Mouse (Mus musculus) hindbrain, embryonic 14.5 days (tissue): ENCODE results near the gene Prss29. TPM values are rescaled to one million over a fixed set of nuclear protein-coding genes. Genes with fewer than 3 reads are reported as not detected.

ENCODE experiments used
- ATAC-seq: fragments of 200-750 bp; cut with Nextera tagmentation; 2 replicates; pipeline ENCODE4 v1.8.0; 2017; ENCODE audit warnings: moderate number of reproducible peaks, mild to moderate bottlenecking, moderate TSS enrichment, moderate library complexity; ENCODE audit not compliant: low FRiP score
- DNase-seq: peaks from one replicate; pipeline ENCODE4 v3.0.0-alpha.2; 2015; ENCODE audit warnings: low spot score
- H3K27ac ChIP-seq: fragments of 300-500 bp; sonication (generic); 2 replicates; pipeline ENCODE4 v1.5.1; 2014; ENCODE audit warnings: mild to moderate bottlenecking, moderate library complexity
- H3K27me3 ChIP-seq: fragments of 300-500 bp; sonication (generic); 2 replicates; pipeline ENCODE4 v1.6.1; 2014; ENCODE audit warnings: mild to moderate bottlenecking, low read length, mixed read lengths; ENCODE audit not compliant: control insufficient read depth, insufficient read depth
- H3K36me3 ChIP-seq: fragments of 300-500 bp; sonication (generic); replicated peaks from 2 replicates; pipeline ENCODE4 v1.6.1; 2014; ENCODE audit not compliant: control insufficient read depth, insufficient read depth
- H3K4me1 ChIP-seq: fragments of 300-500 bp; sonication (generic); replicated peaks from 2 replicates; pipeline ENCODE4 v1.6.1; 2014; ENCODE audit warnings: antibody characterized with exemption, low read length, mixed read lengths; ENCODE audit not compliant: control insufficient read depth, insufficient read depth
- H3K4me2 ChIP-seq: fragments of 300-500 bp; sonication (generic); replicated peaks from 2 replicates; pipeline ENCODE4 v1.6.1; 2014; ENCODE audit warnings: mild to moderate bottlenecking, moderate library complexity
- H3K4me3 ChIP-seq: fragments of 300-500 bp; sonication (generic); replicated peaks from 2 replicates; pipeline ENCODE4 v1.5.1; 2014; ENCODE audit warnings: mild to moderate bottlenecking, low read length
- H3K9ac ChIP-seq: fragments of 300-500 bp; sonication (generic); 2 replicates; pipeline ENCODE4 v1.6.1; 2014
- H3K9me3 ChIP-seq: fragments of 300-500 bp; sonication (generic); 2 replicates; pipeline ENCODE4 v1.6.1; 2016; ENCODE audit warnings: low read length; ENCODE audit not compliant: control insufficient read depth
- WGBS: fragments of 180-500 bp; shearing (Covaris S2); extraction: QIAGEN DNeasy Blood & Tissue Kit; methylation state at CpG from one replicate; pipeline ENCODE4 v1.1.7; 2014; 5-methylcytosine and 5-hydroxymethylcytosine counted together
- polyA plus RNA-seq: library from polyadenylated mRNA; unstranded; fragments of >200 nt; fragmentation: Nextera tagmentation; extraction: Ambion mirVana; gene quantifications from 2 replicates; pipeline ENCODE4 v1.2.1, GENCODE M21; 2014

Gene Prss29
- polyA plus RNA-seq, 1 experiment from 2014 or later = not detected

DNA sequence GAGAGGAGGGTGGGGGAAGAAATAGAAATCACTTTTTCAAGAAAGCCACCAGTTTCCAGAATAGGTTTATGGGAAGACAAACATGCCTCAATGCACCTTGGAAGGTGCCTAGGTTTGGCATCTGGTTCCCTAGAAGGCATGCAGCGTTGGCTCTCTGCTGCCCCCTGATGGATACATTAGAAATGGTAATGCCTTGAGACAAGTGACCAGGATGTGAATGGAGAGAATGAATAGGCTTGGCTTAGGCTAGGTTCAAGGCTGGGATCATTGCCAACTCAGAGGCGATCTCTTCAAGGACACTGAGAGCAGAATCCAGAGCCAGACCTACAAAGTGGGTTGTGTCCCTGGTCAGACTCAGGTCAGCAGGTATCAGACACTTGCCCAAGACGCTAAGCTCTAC is 33.4 kb upstream of the Prss29 start:
- Histone ChIP-seq H3K27ac (no peak overlapping the region), H3K9ac (no peak overlapping the region), H3K4me3 (no peak overlapping the region), H3K4me2 (no peak overlapping the region), H3K36me3 (no peaks in the 10 kb centered on the region), H3K9me3 (no peaks in the 10 kb centered on the region), H3K27me3 (no peaks in the 10 kb centered on the region), H3K4me1 (no peaks in the 10 kb centered on the region)
- ATAC-seq = no peak
- DNase-seq = peak; percentile 73
- 17% methylated on average over 3 of the region's 3 CpGs for WGBS

DNA sequence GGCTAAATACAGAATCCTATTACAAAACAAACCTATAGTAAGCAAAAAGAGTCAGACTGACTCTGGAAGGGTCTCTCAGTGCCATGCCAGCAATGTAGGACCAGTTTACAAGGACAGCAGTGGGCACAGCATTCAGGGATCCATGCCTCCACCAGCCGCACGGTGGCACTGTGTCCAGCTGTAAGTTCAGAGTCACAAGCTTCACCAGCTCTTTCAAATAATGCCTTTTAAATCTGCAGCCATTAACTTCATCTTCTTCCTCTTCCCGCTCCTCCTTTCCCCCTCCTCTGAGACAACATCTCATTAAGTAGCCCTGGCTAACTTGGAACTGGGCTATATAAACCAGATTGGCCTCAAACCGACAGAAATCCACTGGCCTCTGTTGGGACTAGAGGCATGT is 29.6 kb upstream of the Prss29 start:
- H3K9me3 ChIP-seq = no peaks in the 10 kb centered on the region
- H3K27me3 ChIP-seq = no peaks in the 10 kb centered on the region
- no peaks in the 10 kb centered on the region for H3K4me1 ChIP-seq
- H3K27ac ChIP-seq = no peak overlapping the region
- no peak overlapping the region for H3K4me2 ChIP-seq
- WGBS = 23% methylated on average over 4 of the region's 4 CpGs
- no peak for ATAC-seq
- H3K4me3 ChIP-seq = no peak overlapping the region
- no peaks in the 10 kb centered on the region for H3K36me3 ChIP-seq
- H3K9ac ChIP-seq = no peak overlapping the region
- peak; percentile 60 for DNase-seq

DNA sequence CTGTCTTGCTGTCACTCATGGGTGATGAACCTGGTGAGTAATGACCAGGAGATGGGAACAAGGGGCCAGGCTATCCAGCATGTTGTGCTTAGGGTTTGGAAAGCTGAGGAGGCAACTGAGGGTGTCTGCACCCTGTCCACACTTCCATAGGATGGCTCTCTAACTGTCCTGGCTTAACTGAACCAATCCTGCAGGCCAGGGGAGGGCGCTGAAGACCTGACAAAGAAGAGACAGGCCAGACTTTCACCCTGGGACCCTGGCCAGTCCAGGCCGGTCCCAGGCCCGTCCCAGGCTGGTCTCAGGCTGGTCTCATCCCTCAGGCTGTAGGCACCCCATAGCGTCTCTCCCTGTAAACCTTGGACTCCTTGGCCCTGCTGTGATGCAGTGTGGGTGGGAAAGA is 28.0 kb upstream of the Prss29 start:
- Histone ChIP-seq H3K27ac (no peak overlapping the region), H3K4me3 (no peak overlapping the region), H3K4me2 (no peak overlapping the region), H3K4me1 (no peaks in the 10 kb centered on the region), H3K9me3 (no peaks in the 10 kb centered on the region), H3K27me3 (no peaks in the 10 kb centered on the region), H3K9ac (no peak overlapping the region), H3K36me3 (no peaks in the 10 kb centered on the region)
- 33% methylated on average over 4 of the region's 4 CpGs for WGBS
- no peak for ATAC-seq
- DNase-seq = no peak

DNA sequence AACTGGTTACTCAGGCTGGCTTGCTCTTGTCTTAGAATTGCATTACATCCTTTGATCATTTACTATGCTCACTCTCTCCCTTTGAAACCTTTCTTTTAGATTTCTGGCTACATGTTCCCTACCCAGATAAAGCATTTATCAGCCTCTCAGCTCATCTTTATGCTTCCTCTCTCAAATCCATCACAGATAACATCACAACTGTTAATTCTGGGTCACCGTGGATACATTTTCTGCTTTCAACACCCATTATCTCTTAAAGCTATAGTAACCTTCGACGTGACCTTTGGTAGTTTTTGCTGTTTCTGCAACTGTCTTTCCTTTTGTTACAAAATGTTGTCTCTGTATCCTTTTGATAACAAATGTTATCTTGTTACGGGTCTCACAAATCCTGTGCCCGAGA is 25.0 kb upstream of the Prss29 start:
- Histone ChIP-seq H3K4me2 (no peak overlapping the region), H3K27ac (no peak overlapping the region), H3K9me3 (no peaks in the 10 kb centered on the region), H3K9ac (no peak overlapping the region), H3K27me3 (no peaks in the 10 kb centered on the region), H3K4me3 (no peak overlapping the region), H3K36me3 (no peaks in the 10 kb centered on the region), H3K4me1 (no peaks in the 10 kb centered on the region)
- WGBS = 81% methylated on average over 5 of the region's 5 CpGs
- ATAC-seq (no peak), DNase-seq (no peak)

DNA sequence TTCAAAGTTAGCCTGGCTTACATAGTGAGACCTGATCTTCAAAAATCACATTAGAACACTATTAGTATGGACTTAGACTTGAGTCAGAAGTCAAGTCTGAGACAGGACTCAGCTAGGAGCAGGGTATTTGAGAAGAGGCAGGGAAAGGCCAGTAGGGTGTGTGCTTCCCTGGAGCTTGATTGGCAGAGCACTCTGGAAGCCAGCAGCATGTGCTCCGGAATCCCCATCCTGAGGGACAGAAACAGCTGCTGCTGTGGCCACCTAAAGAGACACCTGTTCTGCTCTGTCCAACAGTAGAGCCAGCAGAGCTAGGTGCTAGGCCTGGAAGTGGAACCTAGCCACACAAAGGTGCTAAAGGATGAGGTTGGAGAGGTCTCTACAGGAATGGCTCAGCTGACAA is 24.3 kb upstream of the Prss29 start:
- 65% methylated on average over 1 of the region's 1 CpGs for WGBS
- no peaks in the 10 kb centered on the region for H3K36me3 ChIP-seq
- no peak for ATAC-seq
- H3K9me3 ChIP-seq = no peaks in the 10 kb centered on the region
- H3K4me1 ChIP-seq = no peaks in the 10 kb centered on the region
- H3K9ac ChIP-seq = no peak overlapping the region
- no peak overlapping the region for H3K27ac ChIP-seq
- DNase-seq = no peak
- H3K4me2 ChIP-seq = no peak overlapping the region
- H3K4me3 ChIP-seq = no peak overlapping the region
- no peaks in the 10 kb centered on the region for H3K27me3 ChIP-seq

GRCm38 (mm10) chr17:25298094-25298493 is 20.4 kb upstream of the Prss29 start, which contains the start of gene Prss34:
Prss34 (plus strand) TSS chr17:25298394.
- H3K4me3 ChIP-seq = no peak within 1 kb of the TSS
- no peak within 1 kb of the TSS for H3K4me2 ChIP-seq
- no peak for ATAC-seq
- H3K4me1 ChIP-seq = no peaks in the 10 kb centered on the region
- DNase-seq = no peak
- 78% methylated on average over 5 of the region's 5 CpGs for WGBS
- no peak within 1 kb of the TSS for H3K27ac ChIP-seq
- no peaks in the 10 kb centered on the region for H3K27me3 ChIP-seq
- H3K9ac ChIP-seq = no peak within 1 kb of the TSS
- no peaks in the 10 kb centered on the region for H3K36me3 ChIP-seq
- H3K9me3 ChIP-seq = no peaks in the 10 kb centered on the region

- H3K4me3 ChIP-seq = no peak within 1 kb of the TSS
- H3K27ac ChIP-seq = no peak within 1 kb of the TSS
- H3K4me1 ChIP-seq = no peaks in the 10 kb centered on the region
- H3K9ac ChIP-seq = no peak within 1 kb of the TSS
- ATAC-seq (no peak), DNase-seq (no peak)
- H3K36me3 ChIP-seq = no peaks in the 10 kb centered on the region
- H3K4me2 ChIP-seq = no peak within 1 kb of the TSS
- H3K9me3 ChIP-seq = no peaks in the 10 kb centered on the region
- H3K27me3 ChIP-seq = no peaks in the 10 kb centered on the region
- 83% methylated on average over 4 of the region's 4 CpGs for WGBS
Measured at GRCm38 (mm10) chr17:25308346-25308745, 10.1 kb upstream of the Prss29 start, which contains the start of gene Prss28. Prss28 (plus strand) TSS chr17:25308646.

- no peaks in the 10 kb centered on the region for H3K36me3 ChIP-seq
- DNase-seq (no peak), ATAC-seq (no peak)
- H3K27ac ChIP-seq = no peak overlapping the region
- no peak overlapping the region for H3K4me3 ChIP-seq
- 93% methylated on average over 8 of the region's 8 CpGs for WGBS
- no peaks in the 10 kb centered on the region for H3K4me1 ChIP-seq
- no peak overlapping the region for H3K9ac ChIP-seq
- no peaks in the 10 kb centered on the region for H3K27me3 ChIP-seq
- H3K9me3 ChIP-seq = no peaks in the 10 kb centered on the region
- H3K4me2 ChIP-seq = no peak overlapping the region
Measured at GRCm38 (mm10) chr17:25320819-25321218, 2.4 kb downstream of the Prss29 start.

DNA sequence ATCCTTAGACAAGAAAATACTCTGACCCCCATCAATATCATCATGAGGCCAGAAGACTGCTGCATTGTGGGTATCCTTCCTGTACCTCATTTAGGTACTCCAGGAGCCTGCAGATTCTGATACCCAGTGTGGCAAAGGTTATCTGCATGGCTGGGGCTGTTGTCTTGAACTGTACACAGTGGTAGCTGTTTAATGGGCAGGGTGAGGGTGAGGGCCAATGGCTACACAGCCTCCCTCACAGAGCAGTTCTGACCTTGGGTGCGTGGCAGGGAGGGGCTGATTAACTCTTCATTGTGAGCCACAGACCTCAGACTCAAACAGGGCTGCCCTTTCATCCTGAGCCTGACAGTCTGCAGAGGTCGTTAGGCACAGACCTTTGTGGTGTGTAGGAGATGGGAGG is 4.5 kb downstream of the Prss29 start:
- Histone ChIP-seq H3K36me3 (no peaks in the 10 kb centered on the region), H3K4me2 (no peak overlapping the region), H3K4me3 (no peak overlapping the region), H3K9ac (no peak overlapping the region), H3K27ac (no peak overlapping the region), H3K27me3 (no peaks in the 10 kb centered on the region), H3K9me3 (no peaks in the 10 kb centered on the region), H3K4me1 (no peaks in the 10 kb centered on the region)
- WGBS = 35% methylated on average over 2 of the region's 2 CpGs
- no peak for DNase-seq
- no peak for ATAC-seq

DNA sequence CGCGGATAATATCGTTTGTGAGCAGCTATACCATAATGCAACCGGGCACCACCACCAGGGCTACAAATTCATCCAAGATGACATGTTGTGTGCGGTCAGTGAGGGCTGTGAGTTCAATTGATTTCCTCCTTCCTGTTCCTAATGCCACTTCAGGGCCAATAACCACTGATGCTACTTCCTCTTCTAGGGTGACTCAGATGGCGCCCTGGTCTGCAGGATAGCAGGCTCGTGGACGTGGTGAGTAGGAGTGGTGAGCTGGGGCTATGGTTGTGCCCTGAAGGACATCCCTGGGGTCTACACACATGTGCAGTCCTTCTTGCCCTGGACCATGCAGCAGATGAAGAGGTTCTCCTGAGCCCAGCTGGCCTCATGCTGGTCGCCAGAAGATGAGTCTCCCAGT is 13.9 kb downstream of the Prss29 start:
- 83% methylated on average over 9 of the region's 9 CpGs for WGBS

More for the DNA sequence above, 13.9 kb downstream of the Prss29 start:
- H3K36me3 ChIP-seq = no peaks in the 10 kb centered on the region
- no peak overlapping the region for H3K4me3 ChIP-seq
- ATAC-seq (no peak), DNase-seq (no peak)
- no peak overlapping the region for H3K27ac ChIP-seq
- H3K4me2 ChIP-seq = no peak overlapping the region
- no peaks in the 10 kb centered on the region for H3K4me1 ChIP-seq
- H3K27me3 ChIP-seq = no peaks in the 10 kb centered on the region
- no peak overlapping the region for H3K9ac ChIP-seq
- H3K9me3 ChIP-seq = no peaks in the 10 kb centered on the region
